Mouse (Mus musculus): ENCODE measurements around the gene Ska3. TPM values are rescaled to one million over a fixed set of nuclear protein-coding genes. Genes with fewer than 3 reads are reported as not detected.
"Not testable (repeated sequence)": the region's sequence is repeated elsewhere in the genome, so short reads cannot be mapped to it uniquely, and the experiment has no call there.

Gene Ska3
- polyA plus RNA-seq, 1 experiment, result 0.77 TPM

DNA sequence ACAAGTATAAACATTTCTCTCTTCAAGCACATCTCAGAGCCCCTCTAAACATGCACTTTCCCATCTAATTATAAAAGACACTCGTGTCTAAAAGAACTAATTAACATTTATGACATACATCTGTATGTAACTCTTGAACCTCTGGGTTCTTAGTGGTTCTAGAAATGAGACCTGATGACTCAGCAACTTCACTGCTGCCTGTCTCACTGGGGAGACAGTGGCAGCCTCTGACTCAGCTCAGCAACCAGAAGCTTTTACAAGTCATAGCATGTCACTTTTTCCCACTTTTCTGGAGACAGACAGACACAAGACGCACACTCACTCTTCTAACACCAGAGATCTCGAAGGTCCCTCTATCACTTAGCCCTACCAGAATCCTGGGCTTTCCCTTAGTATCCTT, 24.3 kb upstream of the Ska3 start:
- TF ChIP-seq TAL1 (IDR thresholded peaks at IDR 0.05; ENCODE audit: low read length), result no peak
- TF ChIP-seq GATA1 (IDR thresholded peaks at IDR 0.05; ENCODE audit: low read length), result no peak
- peaks cover 9% of the 10 kb centered on the region for H3K4me1 ChIP-seq (ENCODE audit: control insufficient read depth)
- H3K9me3 ChIP-seq (ENCODE audit: control insufficient read depth, low read length), result no peaks in the 10 kb centered on the region
- no peaks in the 10 kb centered on the region for H3K36me3 ChIP-seq (ENCODE audit: control insufficient read depth)
- H3K4me3 ChIP-seq (replicated peaks), result no peak overlapping the region
- H3K27me3 ChIP-seq (ENCODE audit: control insufficient read depth), result no peaks in the 10 kb centered on the region

DNA sequence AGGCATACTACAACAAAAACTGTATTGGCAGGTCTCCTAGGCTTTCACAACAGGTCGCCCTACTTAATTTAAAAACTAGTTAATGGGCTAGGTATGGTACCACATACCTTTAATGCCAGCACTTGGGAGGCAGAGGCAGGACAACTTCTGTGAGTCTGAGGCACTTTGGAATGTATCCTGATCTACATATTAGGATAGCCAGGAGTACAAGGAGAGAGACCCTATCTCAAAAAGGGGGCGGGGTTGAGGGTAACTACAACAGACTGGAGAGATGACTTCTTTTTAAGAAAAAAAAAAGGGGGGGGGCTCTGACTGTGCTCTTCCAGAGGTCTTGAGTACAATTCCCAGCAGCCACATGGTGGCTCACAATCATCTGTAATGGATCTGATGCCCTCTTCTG, 22.7 kb upstream of the Ska3 start:
- no peaks in the 10 kb centered on the region for H3K27me3 ChIP-seq (ENCODE audit: control insufficient read depth)
- peaks cover 22% of the 10 kb centered on the region for H3K4me1 ChIP-seq (ENCODE audit: control insufficient read depth)
- TF ChIP-seq TAL1 (IDR thresholded peaks at IDR 0.05; ENCODE audit: low read length), result no peak
- TF ChIP-seq GATA1 (IDR thresholded peaks at IDR 0.05; ENCODE audit: low read length), result no peak
- H3K4me3 ChIP-seq (replicated peaks), result no peak overlapping the region
- no peaks in the 10 kb centered on the region for H3K9me3 ChIP-seq (ENCODE audit: control insufficient read depth, low read length)
- no peaks in the 10 kb centered on the region; the same call in 1 of the 2 replicates for H3K36me3 ChIP-seq (ENCODE audit: control insufficient read depth)

- peaks cover 22% of the 10 kb centered on the region for H3K4me1 ChIP-seq (ENCODE audit: control insufficient read depth)
- H3K4me3 ChIP-seq (replicated peaks); H3K27me3 ChIP-seq (ENCODE audit: control insufficient read depth); H3K36me3 ChIP-seq (ENCODE audit: control insufficient read depth); H3K9me3 ChIP-seq (ENCODE audit: control insufficient read depth, low read length): not testable (repeated sequence)
Measured at GRCm38 (mm10) chr14:57848061-57848460, 22.1 kb upstream of the Ska3 start.

GRCm38 (mm10) chr14:57844535-57844934, 18.6 kb upstream of the Ska3 start:
- Histone ChIP-seq H3K4me1 (ENCODE audit: control insufficient read depth) (peaks cover 16% of the 10 kb centered on the region), H3K36me3 (ENCODE audit: control insufficient read depth) (no peaks in the 10 kb centered on the region; the same call in 1 of the 2 replicates), H3K4me3 (replicated peaks) (no peak overlapping the region), H3K9me3 (ENCODE audit: control insufficient read depth, low read length) (no peaks in the 10 kb centered on the region), H3K27me3 (ENCODE audit: control insufficient read depth) (no peaks in the 10 kb centered on the region)
- TF ChIP-seq TAL1 (IDR thresholded peaks at IDR 0.05; ENCODE audit: low read length) (peak; percentile 8; the same call in 1 of the 3 replicates), GATA1 (IDR thresholded peaks at IDR 0.05; ENCODE audit: low read length) (no peak)

DNA sequence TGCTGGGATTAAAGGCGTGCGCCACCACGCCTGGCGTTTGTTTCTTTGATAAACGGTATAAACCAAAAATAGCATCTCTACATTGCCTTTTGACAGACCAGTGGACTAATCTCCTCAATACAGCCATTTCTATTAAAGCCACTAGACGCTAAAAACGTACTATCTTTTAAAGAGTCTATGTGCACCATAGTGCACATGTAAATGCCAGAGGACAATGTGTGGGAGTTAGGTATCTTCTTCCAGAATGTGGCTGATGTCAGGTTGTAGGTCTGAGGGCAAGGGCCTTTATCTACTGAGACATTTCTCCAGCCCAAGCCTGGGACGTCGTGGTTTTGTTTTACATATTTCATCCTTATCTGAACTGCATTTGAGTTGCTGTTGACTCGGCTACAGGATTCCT, 9.2 kb upstream of the Ska3 start:
- peaks cover 16% of the 10 kb centered on the region for H3K36me3 ChIP-seq (ENCODE audit: control insufficient read depth)
- no peaks in the 10 kb centered on the region for H3K9me3 ChIP-seq (ENCODE audit: control insufficient read depth, low read length)
- H3K27me3 ChIP-seq (ENCODE audit: control insufficient read depth), result no peaks in the 10 kb centered on the region
- H3K4me3 ChIP-seq (replicated peaks), result no peak overlapping the region
- TF ChIP-seq TAL1 (IDR thresholded peaks at IDR 0.05; ENCODE audit: low read length), result no peak
- no peak for TF ChIP-seq GATA1 (IDR thresholded peaks at IDR 0.05; ENCODE audit: low read length)
- H3K4me1 ChIP-seq (ENCODE audit: control insufficient read depth), result peaks cover 16% of the 10 kb centered on the region

DNA sequence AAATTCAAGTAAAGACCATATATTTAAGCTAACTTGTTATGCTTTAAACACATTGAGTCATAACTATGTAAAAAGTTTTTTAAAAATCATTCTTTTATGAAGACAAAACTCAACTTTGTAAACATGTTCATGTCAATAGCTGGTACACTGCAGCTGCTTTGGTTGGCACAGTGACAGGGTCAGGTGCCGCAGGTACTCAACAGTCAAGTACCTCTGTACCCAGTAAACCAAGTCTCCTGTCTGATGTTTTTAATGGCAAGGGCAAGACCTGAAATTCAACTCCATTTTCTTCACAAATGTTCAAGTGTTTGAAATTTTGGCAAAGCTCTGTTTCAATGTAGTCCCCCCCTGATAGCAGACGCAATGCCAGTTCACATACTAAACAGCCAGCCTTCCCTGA, 7.5 kb upstream of the Ska3 start:
- Histone ChIP-seq H3K27me3 (ENCODE audit: control insufficient read depth) (no peaks in the 10 kb centered on the region), H3K36me3 (ENCODE audit: control insufficient read depth) (peaks cover 30% of the 10 kb centered on the region), H3K4me1 (ENCODE audit: control insufficient read depth) (peaks cover 16% of the 10 kb centered on the region), H3K4me3 (replicated peaks) (no peak overlapping the region), H3K9me3 (ENCODE audit: control insufficient read depth, low read length) (no peaks in the 10 kb centered on the region)
- TF ChIP-seq GATA1 (IDR thresholded peaks at IDR 0.05; ENCODE audit: low read length) (no peak), TAL1 (IDR thresholded peaks at IDR 0.05; ENCODE audit: low read length) (no peak)

DNA sequence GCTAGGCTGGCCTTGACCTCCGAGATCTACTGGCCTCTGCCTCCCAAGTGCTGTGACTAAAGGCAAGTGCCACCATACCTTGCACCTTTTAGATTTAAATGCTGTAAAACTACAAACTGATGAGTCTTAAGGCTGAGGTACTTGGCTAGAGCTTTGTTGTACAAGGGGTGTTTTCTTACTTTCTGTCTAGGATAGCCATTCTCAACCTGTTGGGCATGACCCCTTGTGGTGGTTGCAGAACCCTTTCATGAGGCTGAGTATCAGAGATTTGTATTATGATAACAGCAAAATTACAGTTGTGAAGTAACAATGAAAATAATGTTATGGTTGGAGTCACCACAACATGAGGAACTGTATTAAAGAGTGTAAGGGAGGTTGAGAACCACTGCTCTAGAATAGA, 1.3 kb upstream of the Ska3 start:
- Histone ChIP-seq H3K9me3 (ENCODE audit: control insufficient read depth, low read length) (no peaks in the 10 kb centered on the region), H3K27me3 (ENCODE audit: control insufficient read depth) (no peaks in the 10 kb centered on the region)
- TF ChIP-seq TAL1 (IDR thresholded peaks at IDR 0.05; ENCODE audit: low read length) (no peak), GATA1 (IDR thresholded peaks at IDR 0.05; ENCODE audit: low read length) (no peak; the same call in 1 of the 2 replicates)

DNA sequence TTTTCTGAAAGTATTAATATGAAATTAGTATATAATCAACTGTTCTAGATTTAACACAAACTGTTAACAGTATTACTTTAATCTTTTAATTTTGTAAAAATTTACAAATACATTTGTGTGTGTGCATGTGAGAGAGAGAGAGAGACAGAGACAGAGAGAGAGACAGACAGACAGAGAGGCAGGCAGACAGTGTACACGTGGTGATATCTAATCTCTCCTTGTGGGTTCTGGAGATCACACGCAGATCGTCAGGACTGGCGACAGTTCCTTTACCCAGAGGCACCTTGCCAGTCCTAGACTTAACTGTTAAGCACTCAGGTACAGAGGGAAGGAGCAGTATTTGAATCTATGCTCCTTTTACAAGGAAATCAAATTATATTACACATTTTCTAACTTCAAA, 5.1 kb downstream of the Ska3 start:
- Histone ChIP-seq H3K4me3 (replicated peaks) (no peak overlapping the region), H3K36me3 (ENCODE audit: control insufficient read depth) (peaks cover 83% of the 10 kb centered on the region), H3K4me1 (ENCODE audit: control insufficient read depth) (peaks cover 27% of the 10 kb centered on the region), H3K27me3 (ENCODE audit: control insufficient read depth) (no peaks in the 10 kb centered on the region), H3K9me3 (ENCODE audit: control insufficient read depth, low read length) (no peaks in the 10 kb centered on the region)
- no peak for TF ChIP-seq GATA1 (IDR thresholded peaks at IDR 0.05; ENCODE audit: low read length)
- no peak for TF ChIP-seq TAL1 (IDR thresholded peaks at IDR 0.05; ENCODE audit: low read length)

More for the DNA sequence above, 1.3 kb upstream of the Ska3 start:
- Histone ChIP-seq H3K4me1 (ENCODE audit: control insufficient read depth) (peaks cover 33% of the 10 kb centered on the region), H3K4me3 (replicated peaks) (peak overlapping the region; percentile 100), H3K36me3 (ENCODE audit: control insufficient read depth) (peaks cover 52% of the 10 kb centered on the region)

DNA sequence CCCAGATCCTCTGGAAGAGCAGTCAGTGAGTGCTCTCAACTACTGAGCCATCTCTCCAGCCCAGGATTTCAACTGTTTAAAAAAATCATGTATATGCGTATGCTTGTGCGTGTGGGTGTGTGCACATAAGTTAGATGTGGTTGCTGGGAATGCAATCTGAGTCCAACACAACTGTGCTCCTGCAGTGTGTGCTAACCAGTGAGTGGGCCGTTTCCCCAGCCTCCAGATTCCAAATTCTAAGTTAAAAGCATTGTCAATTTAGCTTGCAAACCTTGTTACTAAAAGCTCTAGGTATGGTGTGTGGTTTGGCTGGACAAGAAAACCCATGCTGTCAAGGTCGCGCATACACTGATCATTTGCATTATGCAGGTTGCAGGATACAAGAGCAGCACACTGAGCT, 14.1 kb downstream of the Ska3 start:
- no peaks in the 10 kb centered on the region for H3K4me1 ChIP-seq (ENCODE audit: control insufficient read depth)
- TF ChIP-seq TAL1 (IDR thresholded peaks at IDR 0.05; ENCODE audit: low read length) (no peak), GATA1 (IDR thresholded peaks at IDR 0.05; ENCODE audit: low read length) (no peak)
- no peaks in the 10 kb centered on the region for H3K9me3 ChIP-seq (ENCODE audit: control insufficient read depth, low read length)
- H3K27me3 ChIP-seq (ENCODE audit: control insufficient read depth), result no peaks in the 10 kb centered on the region
- no peak overlapping the region for H3K4me3 ChIP-seq (replicated peaks)
- peaks cover 98% of the 10 kb centered on the region for H3K36me3 ChIP-seq (ENCODE audit: control insufficient read depth)

DNA sequence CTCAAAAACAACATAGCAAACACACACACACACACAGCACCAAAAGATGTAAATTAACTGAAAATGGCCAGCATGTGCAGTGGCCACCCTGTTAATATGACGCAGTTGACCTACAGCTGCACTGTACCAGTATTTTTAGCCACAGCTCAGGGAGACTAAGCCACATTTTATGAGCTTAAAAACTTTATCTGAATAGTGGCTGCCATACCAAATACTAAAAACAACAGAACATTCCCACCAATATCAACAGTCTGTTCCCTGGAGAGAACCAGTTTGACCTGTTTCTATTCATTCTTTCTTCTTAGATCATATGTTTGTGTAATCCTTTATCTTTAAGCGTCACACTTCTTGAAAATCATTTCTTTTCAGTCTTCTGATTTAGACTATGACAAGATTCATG, 15.1 kb downstream of the Ska3 start:
- no peaks in the 10 kb centered on the region for H3K4me1 ChIP-seq (ENCODE audit: control insufficient read depth)
- H3K9me3 ChIP-seq (ENCODE audit: control insufficient read depth, low read length), result no peaks in the 10 kb centered on the region
- H3K27me3 ChIP-seq (ENCODE audit: control insufficient read depth), result no peaks in the 10 kb centered on the region
- TF ChIP-seq GATA1 (IDR thresholded peaks at IDR 0.05; ENCODE audit: low read length), result no peak
- no peak for TF ChIP-seq TAL1 (IDR thresholded peaks at IDR 0.05; ENCODE audit: low read length)
- peaks cover 98% of the 10 kb centered on the region for H3K36me3 ChIP-seq (ENCODE audit: control insufficient read depth)
- H3K4me3 ChIP-seq (replicated peaks), result no peak overlapping the region

Data from erythroblast, embryonic 14.5 days (primary cell).